Mouse (Mus musculus): ENCODE results near the gene Sccpdh. TPM values are rescaled to one million over a fixed set of nuclear protein-coding genes. Genes with fewer than 3 reads are reported as not detected.

The Sccpdh gene
- polyA plus RNA-seq, 1 experiment from 2014 or later, result 10.0 TPM

GRCm38 (mm10) chr1:179734500-179735474 is 66.8 kb downstream of the Sccpdh start:
- no peak overlapping the region for H3K4me3 ChIP-seq (ENCODE audit: low read depth, low read length)
- H3K4me2 ChIP-seq (ENCODE audit: low read depth, low read length), result no peak overlapping the region
- no peaks in the 10 kb centered on the region for H3K27me3 ChIP-seq (ENCODE audit: control insufficient read depth, insufficient read depth, low read depth, low read length)
- H3K4me1 ChIP-seq (ENCODE audit: control insufficient read depth, low read depth, low read length), result no peaks in the 10 kb centered on the region
- ATAC-seq (ENCODE audit: low read depth), result no peak
- no peak overlapping the region for H3K27ac ChIP-seq (ENCODE audit: low read length)
- no peaks in the 10 kb centered on the region for H3K36me3 ChIP-seq (ENCODE audit: control insufficient read depth, insufficient read depth)
- no peak overlapping the region for H3K9ac ChIP-seq (ENCODE audit: low read depth, low read length)
- no peaks in the 10 kb centered on the region for H3K9me3 ChIP-seq (replicated peaks; ENCODE audit: control insufficient read depth, low read length)
- WGBS (ENCODE audit: insufficient replicate concordance), result 18% methylated on average over 15 of the region's 15 CpGs

- Histone ChIP-seq H3K9me3 (replicated peaks; ENCODE audit: control insufficient read depth, low read length) (no peaks in the 10 kb centered on the region), H3K4me1 (ENCODE audit: control insufficient read depth, low read depth, low read length) (no peaks in the 10 kb centered on the region), H3K9ac (ENCODE audit: low read depth, low read length) (no peak overlapping the region), H3K36me3 (ENCODE audit: control insufficient read depth, insufficient read depth) (no peaks in the 10 kb centered on the region), H3K27ac (ENCODE audit: low read length) (no peak overlapping the region), H3K4me3 (ENCODE audit: low read depth, low read length) (no peak overlapping the region), H3K4me2 (ENCODE audit: low read depth, low read length) (no peak overlapping the region), H3K27me3 (ENCODE audit: control insufficient read depth, insufficient read depth, low read depth, low read length) (no peaks in the 10 kb centered on the region)
- WGBS (ENCODE audit: insufficient replicate concordance), result 58% methylated on average over 3 of the region's 3 CpGs
- no peak for ATAC-seq (ENCODE audit: low read depth)
These were observed 68.5 kb downstream of the Sccpdh start for GRCm38 (mm10) chr1:179736483-179736882.

Other genes with a start within 250 kb of the Sccpdh start
- gene Smyd3, start 150.2 kb upstream of the Sccpdh start, polyA plus RNA-seq (2015; fragmentation: Nextera tagmentation; extraction: Ambion mirVana), result 5.4 and 6.4 TPM in 2 replicates
- 7.7 and 10.0 TPM in 2 replicates for gene Tfb2m, start 121.9 kb upstream of the Sccpdh start, polyA plus RNA-seq (2015; fragmentation: Nextera tagmentation; extraction: Ambion mirVana)
- 11.6 and 11.8 TPM in 2 replicates for gene Cnst, start 121.8 kb upstream of the Sccpdh start, polyA plus RNA-seq (2015; fragmentation: Nextera tagmentation; extraction: Ambion mirVana)
- not detected in 2 replicates for gene Kif28, start 77.1 kb downstream of the Sccpdh start, polyA plus RNA-seq (2015; fragmentation: Nextera tagmentation; extraction: Ambion mirVana)
- gene Gm10518, start 135.2 kb downstream of the Sccpdh start, polyA plus RNA-seq (2015; fragmentation: Nextera tagmentation; extraction: Ambion mirVana), result 0.08 and 0.13 TPM in 2 replicates
- gene Ahctf1, start 135.5 kb downstream of the Sccpdh start, polyA plus RNA-seq (2015; fragmentation: Nextera tagmentation; extraction: Ambion mirVana), result 14.4 and 14.9 TPM in 2 replicates